Mouse (Mus musculus) C2C12 (cell line): ENCODE data around the gene Tpcn1.

Experiments used
- CEBPB ChIP-seq: IDR thresholded peaks from one replicate; pipeline ENCODE4 v1.6.1; 2011; ENCODE audit warnings: low read depth, mild to moderate bottlenecking, control low read depth, moderate library complexity
- CTCF ChIP-seq: IDR thresholded peaks from one replicate; pipeline ENCODE4 v1.5.1; 2011; ENCODE audit not compliant: control insufficient read depth, insufficient read depth, insufficient read length

GRCm38 (mm10) chr5:120516221-120516984, 72.1 kb downstream of the Tpcn1 start:
- no peak for TF ChIP-seq CTCF
- TF ChIP-seq CEBPB = no peak
